Mouse (Mus musculus): ENCODE measurements around the gene Dhx8. TPM values are rescaled to one million over a fixed set of nuclear protein-coding genes. Genes with fewer than 3 reads are reported as not detected.

Gene Dhx8
- polyA plus RNA-seq, 1 experiment from 2014 or later = 49.0 TPM

- Histone ChIP-seq H3K4me3 (no peak overlapping the region), H3K36me3 (peaks cover 97% of the 10 kb centered on the region), H3K4me2 (no peak overlapping the region), H3K9me3 (no peaks in the 10 kb centered on the region), H3K27ac (no peak overlapping the region), H3K4me1 (no peaks in the 10 kb centered on the region), H3K27me3 (no peaks in the 10 kb centered on the region), H3K9ac (no peak overlapping the region)
- ATAC-seq (ENCODE audit: insufficient number of reproducible peaks, insufficient read depth, low FRiP score, low TSS enrichment, low read depth) = no peak
- 85% methylated on average over 8 of the region's 8 CpGs for WGBS
Measured at GRCm38 (mm10) chr11:101757366-101757765, 24.6 kb downstream of the Dhx8 start.

- Histone ChIP-seq H3K4me3 (no peak overlapping the region), H3K9ac (no peak overlapping the region), H3K27ac (no peak overlapping the region), H3K4me1 (no peaks in the 10 kb centered on the region), H3K27me3 (no peaks in the 10 kb centered on the region), H3K4me2 (no peak overlapping the region), H3K36me3 (peaks cover 95% of the 10 kb centered on the region), H3K9me3 (no peaks in the 10 kb centered on the region)
- WGBS = 84% methylated on average over 5 of the region's 5 CpGs
- no peak for ATAC-seq (ENCODE audit: insufficient number of reproducible peaks, insufficient read depth, low FRiP score, low TSS enrichment, low read depth)
Measured at GRCm38 (mm10) chr11:101758431-101758830, 25.7 kb downstream of the Dhx8 start.

GRCm38 (mm10) chr11:101759530-101759929 lies 26.8 kb downstream of the Dhx8 start:
- Histone ChIP-seq H3K4me3 (no peak overlapping the region), H3K27me3 (no peaks in the 10 kb centered on the region), H3K4me2 (no peak overlapping the region), H3K9ac (no peak overlapping the region), H3K36me3 (peaks cover 94% of the 10 kb centered on the region), H3K9me3 (no peaks in the 10 kb centered on the region), H3K27ac (no peak overlapping the region), H3K4me1 (no peaks in the 10 kb centered on the region)
- 93% methylated on average over 3 of the region's 3 CpGs for WGBS
- no peak for ATAC-seq (ENCODE audit: insufficient number of reproducible peaks, insufficient read depth, low FRiP score, low TSS enrichment, low read depth)

GRCm38 (mm10) chr11:101763723-101764122 lies 31.0 kb downstream of the Dhx8 start:
- no peak for ATAC-seq (ENCODE audit: insufficient number of reproducible peaks, insufficient read depth, low FRiP score, low TSS enrichment, low read depth)
- no peak overlapping the region for H3K9ac ChIP-seq
- H3K4me2 ChIP-seq = no peak overlapping the region
- no peak overlapping the region for H3K4me3 ChIP-seq
- no peak overlapping the region for H3K27ac ChIP-seq
- H3K36me3 ChIP-seq = peaks cover 92% of the 10 kb centered on the region
- WGBS = 53% methylated on average over 7 of the region's 7 CpGs
- no peaks in the 10 kb centered on the region for H3K27me3 ChIP-seq
- no peaks in the 10 kb centered on the region for H3K4me1 ChIP-seq
- no peaks in the 10 kb centered on the region for H3K9me3 ChIP-seq

GRCm38 (mm10) chr11:101764546-101764945 lies 31.8 kb downstream of the Dhx8 start:
- WGBS = 93% methylated on average over 8 of the region's 8 CpGs
- Histone ChIP-seq H3K27me3 (no peaks in the 10 kb centered on the region), H3K36me3 (peaks cover 90% of the 10 kb centered on the region), H3K9ac (no peak overlapping the region), H3K4me2 (no peak overlapping the region), H3K4me3 (no peak overlapping the region), H3K9me3 (no peaks in the 10 kb centered on the region), H3K27ac (no peak overlapping the region), H3K4me1 (no peaks in the 10 kb centered on the region)
- no peak for ATAC-seq (ENCODE audit: insufficient number of reproducible peaks, insufficient read depth, low FRiP score, low TSS enrichment, low read depth)

- Histone ChIP-seq H3K27ac (no peak overlapping the region), H3K9me3 (no peaks in the 10 kb centered on the region), H3K4me2 (no peak overlapping the region), H3K9ac (no peak overlapping the region), H3K4me1 (peaks cover 7% of the 10 kb centered on the region), H3K4me3 (no peak overlapping the region), H3K36me3 (peaks cover 64% of the 10 kb centered on the region), H3K27me3 (no peaks in the 10 kb centered on the region; the same call in 1 of the 2 replicates)
- 75% methylated on average over 5 of the region's 5 CpGs for WGBS
- no peak for ATAC-seq (ENCODE audit: insufficient number of reproducible peaks, insufficient read depth, low FRiP score, low TSS enrichment, low read depth)
Measured at GRCm38 (mm10) chr11:101767326-101767725, 34.6 kb downstream of the Dhx8 start.

- Histone ChIP-seq H3K4me3 (no peak overlapping the region), H3K9me3 (no peaks in the 10 kb centered on the region), H3K4me1 (peaks cover 11% of the 10 kb centered on the region), H3K27me3 (peaks cover 4% of the 10 kb centered on the region), H3K9ac (no peak overlapping the region), H3K27ac (no peak overlapping the region), H3K4me2 (no peak overlapping the region), H3K36me3 (peaks cover 53% of the 10 kb centered on the region)
- 93% methylated on average over 6 of the region's 6 CpGs for WGBS
- no peak for ATAC-seq (ENCODE audit: insufficient number of reproducible peaks, insufficient read depth, low FRiP score, low TSS enrichment, low read depth)
Measured at GRCm38 (mm10) chr11:101768721-101769120, 36.0 kb downstream of the Dhx8 start.

GRCm38 (mm10) chr11:101770266-101770665 lies 37.5 kb downstream of the Dhx8 start:
- ATAC-seq (ENCODE audit: insufficient number of reproducible peaks, insufficient read depth, low FRiP score, low TSS enrichment, low read depth) = no peak
- no peak overlapping the region for H3K4me3 ChIP-seq

GRCm38 (mm10) chr11:101772027-101772426 lies 39.3 kb downstream of the Dhx8 start:
- H3K36me3 ChIP-seq = peaks cover 23% of the 10 kb centered on the region

More at GRCm38 (mm10) chr11:101770266-101770665, 37.5 kb downstream of the Dhx8 start:
- Histone ChIP-seq H3K9ac (no peak overlapping the region), H3K27me3 (peaks cover 11% of the 10 kb centered on the region), H3K27ac (no peak overlapping the region), H3K4me2 (no peak overlapping the region), H3K36me3 (peaks cover 40% of the 10 kb centered on the region), H3K4me1 (peaks cover 11% of the 10 kb centered on the region), H3K9me3 (no peaks in the 10 kb centered on the region)
- WGBS = 89% methylated on average over 12 of the region's 12 CpGs

GRCm38 (mm10) chr11:101772449-101772848 lies 39.7 kb downstream of the Dhx8 start:
- Histone ChIP-seq H3K9ac (peak overlapping the region; percentile 54; the same call in 1 of the 2 replicates), H3K4me3 (peak overlapping the region; percentile 40), H3K36me3 (peaks cover 19% of the 10 kb centered on the region), H3K27me3 (peaks cover 11% of the 10 kb centered on the region), H3K27ac (peak overlapping the region; percentile 49; the same call in 1 of the 2 replicates), H3K9me3 (no peaks in the 10 kb centered on the region), H3K4me1 (peaks cover 11% of the 10 kb centered on the region), H3K4me2 (peak overlapping the region; percentile 68)
- 0% methylated on average over 16 of the region's 16 CpGs for WGBS
- peak; percentile 79 for ATAC-seq (ENCODE audit: insufficient number of reproducible peaks, insufficient read depth, low FRiP score, low TSS enrichment, low read depth)

More at GRCm38 (mm10) chr11:101772027-101772426, 39.3 kb downstream of the Dhx8 start:
- Histone ChIP-seq H3K9ac (no peak overlapping the region), H3K27me3 (peaks cover 11% of the 10 kb centered on the region), H3K4me1 (peaks cover 11% of the 10 kb centered on the region), H3K4me3 (peak overlapping the region; percentile 40), H3K27ac (peak overlapping the region; percentile 49; the same call in 1 of the 2 replicates), H3K4me2 (peak overlapping the region; percentile 68), H3K9me3 (no peaks in the 10 kb centered on the region)
- 3% methylated on average over 5 of the region's 5 CpGs for WGBS
- no peak for ATAC-seq (ENCODE audit: insufficient number of reproducible peaks, insufficient read depth, low FRiP score, low TSS enrichment, low read depth)

GRCm38 (mm10) chr11:101776846-101777245 lies 44.1 kb downstream of the Dhx8 start:
- H3K27ac ChIP-seq = no peak overlapping the region
- ATAC-seq (ENCODE audit: insufficient number of reproducible peaks, insufficient read depth, low FRiP score, low TSS enrichment, low read depth) = no peak
- H3K9ac ChIP-seq = no peak overlapping the region
- no peak overlapping the region for H3K4me2 ChIP-seq
- 70% methylated on average over 4 of the region's 4 CpGs for WGBS
- no peaks in the 10 kb centered on the region for H3K9me3 ChIP-seq
- H3K4me1 ChIP-seq = peaks cover 12% of the 10 kb centered on the region
- H3K36me3 ChIP-seq = no peaks in the 10 kb centered on the region
- peaks cover 16% of the 10 kb centered on the region for H3K27me3 ChIP-seq
- H3K4me3 ChIP-seq = no peak overlapping the region

- Histone ChIP-seq H3K9me3 (no peaks in the 10 kb centered on the region), H3K27me3 (peaks cover 64% of the 10 kb centered on the region), H3K4me2 (peak overlapping the region; percentile 98; the same call in 1 of the 2 replicates), H3K4me3 (no peak overlapping the region), H3K9ac (no peak overlapping the region), H3K4me1 (peaks cover 27% of the 10 kb centered on the region), H3K36me3 (no peaks in the 10 kb centered on the region), H3K27ac (no peak overlapping the region)
- no peak for ATAC-seq (ENCODE audit: insufficient number of reproducible peaks, insufficient read depth, low FRiP score, low TSS enrichment, low read depth)
- 63% methylated on average over 1 of the region's 1 CpGs for WGBS
Measured at GRCm38 (mm10) chr11:101783135-101783534, 50.4 kb downstream of the Dhx8 start.
